Mouse (Mus musculus): Measurements from ENCODE around the gene Larp4b. TPM values are rescaled to one million over a fixed set of nuclear protein-coding genes. Genes with fewer than 3 reads are reported as not detected.
"Not testable (repeated sequence)": the region's sequence is repeated elsewhere in the genome, so short reads cannot be mapped to it uniquely, and the experiment has no call there.

The Larp4b gene
- polyA plus RNA-seq (2015; fragmentation: Nextera tagmentation; extraction: Ambion mirVana), result 28.4 and 29.0 TPM in 2 replicates

GRCm38 (mm10) chr13:9093316-9094155, at the start of gene Larp4b:
Larp4b (plus strand) TSS chr13:9093881.
- H3K27me3 ChIP-seq (ENCODE audit: control insufficient read depth, insufficient read depth, low read length), result no peaks in the 10 kb centered on the region
- no peaks in the 10 kb centered on the region; the same call in 1 of the 2 replicates for H3K4me1 ChIP-seq (replicated peaks; ENCODE audit: control insufficient read depth, insufficient read depth)
- H3K9ac ChIP-seq (ENCODE audit: low read length), result peak within 1 kb of the TSS; percentile 96
- H3K9me3 ChIP-seq (ENCODE audit: control insufficient read depth, low read length), result no peaks in the 10 kb centered on the region
- no peaks in the 10 kb centered on the region for H3K36me3 ChIP-seq (ENCODE audit: control insufficient read depth, insufficient read depth, low read length)
- under 1% methylated on average over 59 of the region's 92 CpGs for WGBS
- DNase-seq (ENCODE audit: low spot score), result peak; percentile 99
- peak; percentile 100 for ATAC-seq (ENCODE audit: low FRiP score, low TSS enrichment)
- H3K27ac ChIP-seq (replicated peaks), result peak within 1 kb of the TSS; percentile 100
- H3K4me2 ChIP-seq (replicated peaks; ENCODE audit: low read depth), result peak within 1 kb of the TSS; percentile 71
- 0 out of 2 replicates have a peak, but pooled peaks have one; percentile 3 for TF ChIP-seq CTCF (IDR thresholded peaks at IDR 0.05; ENCODE audit: low read depth)
- no peak for TF ChIP-seq EP300 (optimal IDR thresholded peaks at IDR 0.05)
- H3K4me3 ChIP-seq (ENCODE audit: low read depth, low read length), result peak within 1 kb of the TSS; percentile 98

- no peaks in the 10 kb centered on the region for H3K27me3 ChIP-seq (ENCODE audit: control insufficient read depth, insufficient read depth, low read length)
- TF ChIP-seq EP300 (optimal IDR thresholded peaks at IDR 0.05), result no peak
- TF ChIP-seq CTCF (IDR thresholded peaks at IDR 0.05; ENCODE audit: low read depth), result no peak
- no peak for ATAC-seq (ENCODE audit: low FRiP score, low TSS enrichment)
- no peak overlapping the region for H3K4me2 ChIP-seq (replicated peaks; ENCODE audit: low read depth)
- no peaks in the 10 kb centered on the region for H3K36me3 ChIP-seq (ENCODE audit: control insufficient read depth, insufficient read depth, low read length)
- H3K27ac ChIP-seq (replicated peaks), result no peak overlapping the region
- H3K4me1 ChIP-seq (replicated peaks; ENCODE audit: control insufficient read depth, insufficient read depth), result no peaks in the 10 kb centered on the region
- no peak for DNase-seq (ENCODE audit: low spot score)
- whole genome bisulfite sequencing, result 97% methylated on average over 1 of the region's 1 CpGs
- H3K9ac ChIP-seq (ENCODE audit: low read length), result no peak overlapping the region
- no peak overlapping the region for H3K4me3 ChIP-seq (ENCODE audit: low read depth, low read length)
- H3K9me3 ChIP-seq (ENCODE audit: control insufficient read depth, low read length), result no peaks in the 10 kb centered on the region
Observed at GRCm38 (mm10) chr13:9044731-9045130, 49.0 kb upstream of the Larp4b start.

DNA sequence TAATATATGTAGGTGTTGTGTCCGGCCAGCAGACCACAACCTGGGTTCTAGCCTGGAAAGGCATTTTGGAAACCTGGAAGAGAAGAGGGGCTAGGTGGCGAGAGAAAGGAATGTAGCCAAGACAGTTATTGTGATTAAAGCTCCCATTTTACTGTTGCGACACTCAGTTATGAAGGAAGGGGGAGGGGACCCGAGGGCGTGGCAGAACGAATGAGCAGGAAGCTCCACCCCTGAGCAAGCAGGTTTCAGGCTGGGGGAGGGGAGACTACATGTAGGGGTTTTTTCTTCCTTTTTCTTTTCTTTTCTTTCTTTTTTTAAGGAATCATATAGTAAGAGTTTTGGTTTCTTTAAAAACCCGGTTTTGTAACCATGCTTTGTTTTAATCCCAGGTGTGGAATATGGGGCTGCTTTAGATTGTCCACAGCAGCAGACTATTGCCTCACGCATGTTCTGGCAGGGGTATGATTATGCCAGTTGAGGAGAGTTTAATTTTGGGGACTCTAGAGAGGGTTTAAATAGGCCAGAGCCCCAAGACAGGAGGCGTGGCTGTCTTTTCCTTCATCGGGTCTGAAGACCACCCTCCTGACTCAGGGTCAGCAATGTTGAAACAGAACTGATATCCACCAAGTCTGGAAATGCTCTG, 41.5 kb upstream of the Larp4b start:
- DNase-seq (ENCODE audit: low spot score), result peak; percentile 33
- 54% methylated on average over 10 of the region's 10 CpGs for WGBS
- H3K9me3 ChIP-seq (ENCODE audit: control insufficient read depth, low read length); H3K9ac ChIP-seq (ENCODE audit: low read length); H3K27me3 ChIP-seq (ENCODE audit: control insufficient read depth, insufficient read depth, low read length); H3K4me1 ChIP-seq (replicated peaks; ENCODE audit: control insufficient read depth, insufficient read depth); H3K4me3 ChIP-seq (ENCODE audit: low read depth, low read length); H3K4me2 ChIP-seq (replicated peaks; ENCODE audit: low read depth); H3K36me3 ChIP-seq (ENCODE audit: control insufficient read depth, insufficient read depth, low read length); ATAC-seq (ENCODE audit: low FRiP score, low TSS enrichment); H3K27ac ChIP-seq (replicated peaks): not testable (repeated sequence)

DNA sequence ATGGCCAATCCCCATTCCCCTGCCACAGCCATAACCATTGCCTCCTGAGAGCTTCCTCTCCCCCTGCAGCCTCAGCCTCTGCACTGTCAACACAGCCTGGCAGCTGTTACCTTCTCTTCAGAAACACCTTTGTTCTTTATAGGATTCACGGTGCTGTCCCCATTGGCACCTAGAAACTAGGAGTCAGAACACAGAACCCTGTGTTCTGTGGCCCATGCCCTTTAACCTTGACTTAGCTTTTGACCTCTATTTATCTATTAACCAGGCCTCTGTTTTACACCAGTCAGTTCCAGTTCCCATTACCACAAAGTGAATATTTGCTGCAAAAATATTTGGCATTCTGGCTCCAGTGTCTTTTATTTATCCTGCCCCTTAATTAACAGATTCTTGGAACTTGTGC, 36.4 kb upstream of the Larp4b start:
- WGBS, result 48% methylated on average over 1 of the region's 1 CpGs
- no peak for DNase-seq (ENCODE audit: low spot score)

GRCm38 (mm10) chr13:9058706-9059105, 35.0 kb upstream of the Larp4b start:
- Histone ChIP-seq H3K4me2 (replicated peaks; ENCODE audit: low read depth) (no peak overlapping the region), H3K36me3 (ENCODE audit: control insufficient read depth, insufficient read depth, low read length) (no peaks in the 10 kb centered on the region), H3K4me1 (replicated peaks; ENCODE audit: control insufficient read depth, insufficient read depth) (no peaks in the 10 kb centered on the region), H3K27ac (replicated peaks) (no peak overlapping the region), H3K9ac (ENCODE audit: low read length) (no peak overlapping the region), H3K4me3 (ENCODE audit: low read depth, low read length) (no peak overlapping the region), H3K9me3 (ENCODE audit: control insufficient read depth, low read length) (no peaks in the 10 kb centered on the region), H3K27me3 (ENCODE audit: control insufficient read depth, insufficient read depth, low read length) (no peaks in the 10 kb centered on the region)
- whole genome bisulfite sequencing, result 84% methylated on average over 4 of the region's 4 CpGs
- no peak for TF ChIP-seq CTCF (IDR thresholded peaks at IDR 0.05; ENCODE audit: low read depth)
- TF ChIP-seq EP300 (optimal IDR thresholded peaks at IDR 0.05), result no peak
- ATAC-seq (ENCODE audit: low FRiP score, low TSS enrichment) (no peak), DNase-seq (ENCODE audit: low spot score) (no peak)

More for the DNA sequence above, 36.4 kb upstream of the Larp4b start:
- no peak for TF ChIP-seq CTCF (IDR thresholded peaks at IDR 0.05; ENCODE audit: low read depth)
- TF ChIP-seq EP300 (optimal IDR thresholded peaks at IDR 0.05), result no peak
- Histone ChIP-seq H3K4me2 (replicated peaks; ENCODE audit: low read depth) (no peak overlapping the region), H3K36me3 (ENCODE audit: control insufficient read depth, insufficient read depth, low read length) (no peaks in the 10 kb centered on the region), H3K4me1 (replicated peaks; ENCODE audit: control insufficient read depth, insufficient read depth) (no peaks in the 10 kb centered on the region), H3K4me3 (ENCODE audit: low read depth, low read length) (no peak overlapping the region), H3K27ac (replicated peaks) (no peak overlapping the region), H3K9ac (ENCODE audit: low read length) (no peak overlapping the region), H3K9me3 (ENCODE audit: control insufficient read depth, low read length) (no peaks in the 10 kb centered on the region), H3K27me3 (ENCODE audit: control insufficient read depth, insufficient read depth, low read length) (no peaks in the 10 kb centered on the region)
- no peak for ATAC-seq (ENCODE audit: low FRiP score, low TSS enrichment)

- TF ChIP-seq CTCF (IDR thresholded peaks at IDR 0.05; ENCODE audit: low read depth) (no peak), EP300 (optimal IDR thresholded peaks at IDR 0.05) (no peak)
- DNase-seq (ENCODE audit: low spot score) (no peak), ATAC-seq (ENCODE audit: low FRiP score, low TSS enrichment) (peak; percentile 60; the same call in 1 of the 2 replicates)
- no peak overlapping the region for H3K4me2 ChIP-seq (replicated peaks; ENCODE audit: low read depth)
- no peak overlapping the region for H3K27ac ChIP-seq (replicated peaks)
- H3K9ac ChIP-seq (ENCODE audit: low read length), result no peak overlapping the region
- H3K36me3 ChIP-seq (ENCODE audit: control insufficient read depth, insufficient read depth, low read length), result no peaks in the 10 kb centered on the region
- 64% methylated on average over 4 of the region's 4 CpGs for WGBS
- H3K27me3 ChIP-seq (ENCODE audit: control insufficient read depth, insufficient read depth, low read length), result no peaks in the 10 kb centered on the region
- H3K4me1 ChIP-seq (replicated peaks; ENCODE audit: control insufficient read depth, insufficient read depth), result no peaks in the 10 kb centered on the region
- no peak overlapping the region for H3K4me3 ChIP-seq (ENCODE audit: low read depth, low read length)
- H3K9me3 ChIP-seq (ENCODE audit: control insufficient read depth, low read length), result no peaks in the 10 kb centered on the region
Observed at GRCm38 (mm10) chr13:9061394-9061793, 32.3 kb upstream of the Larp4b start.

Measured in stomach, postnatal 0 days (tissue).